ENCODE assay signal across 24 mouse cellular contexts in the genomic region with DNA sequence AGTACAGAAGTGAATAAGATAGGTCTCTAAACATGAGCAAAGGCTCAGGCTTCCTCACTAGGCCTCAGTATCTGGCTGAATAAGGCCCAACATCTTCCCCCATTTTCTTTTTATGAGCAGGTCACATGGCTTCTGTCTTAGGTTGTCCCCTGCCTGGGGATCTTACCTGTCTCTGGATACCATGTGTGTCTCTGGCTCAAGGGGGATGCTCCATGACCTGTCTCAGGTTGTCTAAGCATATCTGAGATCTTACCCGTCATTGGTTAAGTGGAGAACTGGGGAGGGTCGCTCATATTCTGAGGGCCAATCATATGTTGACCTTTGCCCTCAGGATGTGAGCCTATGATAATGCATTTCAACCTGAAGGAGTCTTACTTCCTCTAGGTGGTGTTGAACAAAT. TPM values are rescaled to one million over a fixed set of nuclear protein-coding genes. Genes with fewer than 3 reads are reported as not detected.
"Had no signal": no experiment of that assay in that cellular context is flagged by ENCODE, and none has a peak within 500 bp of the region (broad histone marks: within the 10 kb centered on the region; RNA-seq: fewer than 3 reads in every experiment).

No protein-coding gene starts in this region.

- H3K4me2 ChIP-seq: heart, embryonic 13.5 days; heart, embryonic 15.5 days; hindbrain, embryonic 13.5 days; hindbrain, embryonic 15.5 days; kidney, embryonic 15.5 days; limb, embryonic 12.5 days had no signal

- H3K9ac ChIP-seq: heart, embryonic 13.5 days; heart, embryonic 15.5 days; hindbrain, embryonic 13.5 days; hindbrain, embryonic 15.5 days; kidney, embryonic 15.5 days; limb, embryonic 12.5 days; liver, embryonic 14.5 days had no signal

- H3K27me3 ChIP-seq: heart, embryonic 13.5 days; heart, embryonic 15.5 days; hindbrain, embryonic 13.5 days; hindbrain, embryonic 15.5 days; kidney, embryonic 15.5 days; limb, embryonic 12.5 days had no signal

- H3K36me3 ChIP-seq: heart, embryonic 15.5 days; hindbrain, embryonic 15.5 days had no signal

- H3K9me3 ChIP-seq: heart, embryonic 13.5 days; heart, embryonic 15.5 days; hindbrain, embryonic 13.5 days; hindbrain, embryonic 15.5 days; kidney, embryonic 15.5 days; limb, embryonic 10.5 days; limb, embryonic 12.5 days had no signal

- H3K4me1 ChIP-seq: hindbrain, embryonic 13.5 days; hindbrain, embryonic 15.5 days; kidney, embryonic 15.5 days; limb, embryonic 10.5 days; limb, embryonic 12.5 days had no signal

- H3K27ac ChIP-seq: heart, embryonic 13.5 days; heart, embryonic 15.5 days; hindbrain, embryonic 13.5 days; hindbrain, embryonic 15.5 days; hindbrain, postnatal 0 days; kidney, embryonic 15.5 days; kidney, postnatal 0 days; left cerebral cortex, adult 2 months; limb, embryonic 10.5 days; limb, embryonic 12.5 days; liver, embryonic 14.5 days had no signal

- DNase-seq: gastrocnemius, postnatal 14 days; gastrocnemius, postnatal 36 days; heart, adult 18-20 months; heart, postnatal 14 days; heart, postnatal 36 days; kidney, adult 11 months; kidney, adult 2 months; kidney, adult 9 months; kidney, postnatal 14 days; kidney, postnatal 36 days; layer of hippocampus, adult 9-11 months had no signal

- H3K4me3 ChIP-seq: heart, embryonic 13.5 days; heart, embryonic 15.5 days; hindbrain, embryonic 13.5 days; hindbrain, embryonic 15.5 days; kidney, embryonic 15.5 days; left cerebral cortex, adult 2 months; limb, embryonic 10.5 days; limb, embryonic 12.5 days had no signal

- ATAC-seq: hindbrain, postnatal 0 days; intestine, embryonic 16.5 days had no signal

RNA-seq across cellular contexts. Expression of a gene that starts 42.8 kb away (rescaled TPM):
- polyA plus RNA-seq: liver, embryonic 16.5 days had no signal
